Mouse (Mus musculus): ENCODE results near the gene Ldhc. TPM values are rescaled to one million over a fixed set of nuclear protein-coding genes. Genes with fewer than 3 reads are reported as not detected.

The Ldhc gene
- polyA plus RNA-seq, 1 experiment from 2014 or later, result 0.11 TPM

- 68% methylated on average over 3 of the region's 3 CpGs for WGBS
- TF ChIP-seq EP300 (IDR thresholded peaks at IDR 0.05) (no peak), CTCF (IDR thresholded peaks at IDR 0.05) (no peak)
- DNase-seq (ENCODE audit: low spot score), result no peak
Measured at GRCm38 (mm10) chr7:46883304-46883703, 22.3 kb downstream of the Ldhc start.

GRCm38 (mm10) chr7:46895511-46895910 lies 34.5 kb downstream of the Ldhc start:
- no peak overlapping the region for H3K9ac ChIP-seq (replicated peaks; ENCODE audit: low read depth)
- 75% methylated on average over 3 of the region's 3 CpGs for WGBS
- no peaks in the 10 kb centered on the region for H3K9me3 ChIP-seq (ENCODE audit: low read length)
- no peaks in the 10 kb centered on the region for H3K27me3 ChIP-seq (replicated peaks; ENCODE audit: insufficient read depth, low read length)
- H3K4me1 ChIP-seq (ENCODE audit: insufficient read depth, low read depth, low read length), result no peaks in the 10 kb centered on the region
- no peak overlapping the region for H3K4me2 ChIP-seq (replicated peaks; ENCODE audit: low read depth, low read length)
- no peak for TF ChIP-seq CTCF (IDR thresholded peaks at IDR 0.05)
- TF ChIP-seq EP300 (IDR thresholded peaks at IDR 0.05), result no peak
- no peak overlapping the region for H3K27ac ChIP-seq (ENCODE audit: low read length)
- ATAC-seq (no peak), DNase-seq (ENCODE audit: low spot score) (no peak)
- no peak overlapping the region for H3K4me3 ChIP-seq (ENCODE audit: low read depth, low read length)
- H3K36me3 ChIP-seq (ENCODE audit: insufficient read depth, low read length), result peaks cover 44% of the 10 kb centered on the region

More at GRCm38 (mm10) chr7:46883304-46883703, 22.3 kb downstream of the Ldhc start:
- ATAC-seq, result no peak
- Histone ChIP-seq H3K4me1 (ENCODE audit: insufficient read depth, low read depth, low read length) (no peaks in the 10 kb centered on the region), H3K4me3 (ENCODE audit: low read depth, low read length) (no peak overlapping the region), H3K27ac (ENCODE audit: low read length) (no peak overlapping the region), H3K27me3 (replicated peaks; ENCODE audit: insufficient read depth, low read length) (no peaks in the 10 kb centered on the region), H3K9me3 (ENCODE audit: low read length) (no peaks in the 10 kb centered on the region), H3K9ac (replicated peaks; ENCODE audit: low read depth) (no peak overlapping the region), H3K4me2 (replicated peaks; ENCODE audit: low read depth, low read length) (no peak overlapping the region), H3K36me3 (ENCODE audit: insufficient read depth, low read length) (peaks cover 3% of the 10 kb centered on the region; the same call in 1 of the 2 replicates)

DNA sequence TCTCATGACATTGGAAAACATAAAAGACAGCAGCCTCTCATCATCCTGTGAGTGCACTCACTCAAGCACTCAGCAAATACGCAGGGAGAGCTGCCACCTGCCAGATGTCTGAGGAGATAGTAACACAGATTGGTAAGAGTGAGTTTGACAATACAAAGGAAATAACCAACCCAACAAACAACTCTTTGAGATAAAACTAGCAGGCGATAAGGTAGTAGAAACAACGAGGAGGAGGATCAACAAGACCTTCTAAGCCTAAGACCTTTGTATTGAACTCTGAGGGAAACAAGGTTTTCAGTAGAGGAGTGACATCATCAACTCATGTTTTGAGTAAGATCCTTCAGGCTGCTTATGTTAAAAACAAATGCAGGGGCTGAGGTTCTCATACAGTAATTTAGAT lies 38.3 kb downstream of the Ldhc start:
- WGBS, result 71% methylated on average over 3 of the region's 3 CpGs
- no peak overlapping the region for H3K9ac ChIP-seq (replicated peaks; ENCODE audit: low read depth)
- H3K27ac ChIP-seq (ENCODE audit: low read length), result no peak overlapping the region
- no peak for DNase-seq (ENCODE audit: low spot score)
- TF ChIP-seq CTCF (IDR thresholded peaks at IDR 0.05), result no peak
- no peak for TF ChIP-seq EP300 (IDR thresholded peaks at IDR 0.05)
- no peak for ATAC-seq
- H3K9me3 ChIP-seq (ENCODE audit: low read length), result no peaks in the 10 kb centered on the region
- no peak overlapping the region for H3K4me2 ChIP-seq (replicated peaks; ENCODE audit: low read depth, low read length)
- H3K4me1 ChIP-seq (ENCODE audit: insufficient read depth, low read depth, low read length), result no peaks in the 10 kb centered on the region
- H3K4me3 ChIP-seq (ENCODE audit: low read depth, low read length), result no peak overlapping the region
- H3K27me3 ChIP-seq (replicated peaks; ENCODE audit: insufficient read depth, low read length), result no peaks in the 10 kb centered on the region
- H3K36me3 ChIP-seq (ENCODE audit: insufficient read depth, low read length), result peaks cover 44% of the 10 kb centered on the region

- Histone ChIP-seq H3K9me3 (ENCODE audit: low read length) (no peaks in the 10 kb centered on the region), H3K36me3 (ENCODE audit: insufficient read depth, low read length) (peaks cover 33% of the 10 kb centered on the region), H3K4me1 (ENCODE audit: insufficient read depth, low read depth, low read length) (no peaks in the 10 kb centered on the region), H3K9ac (replicated peaks; ENCODE audit: low read depth) (no peak overlapping the region), H3K27me3 (replicated peaks; ENCODE audit: insufficient read depth, low read length) (no peaks in the 10 kb centered on the region), H3K27ac (ENCODE audit: low read length) (no peak overlapping the region), H3K4me3 (ENCODE audit: low read depth, low read length) (no peak overlapping the region), H3K4me2 (replicated peaks; ENCODE audit: low read depth, low read length) (no peak overlapping the region)
- DNase-seq (ENCODE audit: low spot score), result no peak
- WGBS, result 92% methylated on average over 3 of the region's 3 CpGs
- no peak for ATAC-seq
- TF ChIP-seq CTCF (IDR thresholded peaks at IDR 0.05) (no peak), EP300 (IDR thresholded peaks at IDR 0.05) (no peak)
Measured at GRCm38 (mm10) chr7:46911250-46911649, 50.2 kb downstream of the Ldhc start.

DNA sequence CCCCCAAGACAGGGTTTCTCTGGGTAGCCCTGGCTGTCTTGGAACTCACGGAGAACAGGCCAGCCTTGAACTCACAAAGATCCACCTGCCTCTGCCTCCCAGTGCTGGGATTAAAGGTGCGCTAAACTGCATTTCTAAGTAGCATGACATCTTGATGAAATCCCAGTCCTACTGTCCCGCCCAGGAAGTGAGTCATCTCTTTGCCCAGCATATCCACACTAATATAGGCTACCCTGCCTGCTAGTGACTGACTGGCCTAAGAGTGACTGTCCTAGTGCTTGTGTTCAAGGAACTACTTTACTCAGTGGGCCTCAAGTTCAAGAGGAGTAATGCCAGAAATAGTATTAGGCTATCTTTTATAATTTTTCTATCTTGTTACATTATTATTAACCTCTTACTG lies 55.4 kb downstream of the Ldhc start:
- Histone ChIP-seq H3K27ac (ENCODE audit: low read length) (no peak overlapping the region), H3K27me3 (replicated peaks; ENCODE audit: insufficient read depth, low read length) (no peaks in the 10 kb centered on the region), H3K4me3 (ENCODE audit: low read depth, low read length) (no peak overlapping the region), H3K9ac (replicated peaks; ENCODE audit: low read depth) (no peak overlapping the region), H3K9me3 (ENCODE audit: low read length) (no peaks in the 10 kb centered on the region), H3K4me2 (replicated peaks; ENCODE audit: low read depth, low read length) (no peak overlapping the region), H3K36me3 (ENCODE audit: insufficient read depth, low read length) (peaks cover 7% of the 10 kb centered on the region; the same call in 1 of the 2 replicates), H3K4me1 (ENCODE audit: insufficient read depth, low read depth, low read length) (peaks cover 6% of the 10 kb centered on the region; the same call in 1 of the 2 replicates)
- 87% methylated on average over 3 of the region's 3 CpGs for WGBS
- no peak for ATAC-seq
- TF ChIP-seq CTCF (IDR thresholded peaks at IDR 0.05) (no peak), EP300 (IDR thresholded peaks at IDR 0.05) (no peak)
- no peak for DNase-seq (ENCODE audit: low spot score)

DNA sequence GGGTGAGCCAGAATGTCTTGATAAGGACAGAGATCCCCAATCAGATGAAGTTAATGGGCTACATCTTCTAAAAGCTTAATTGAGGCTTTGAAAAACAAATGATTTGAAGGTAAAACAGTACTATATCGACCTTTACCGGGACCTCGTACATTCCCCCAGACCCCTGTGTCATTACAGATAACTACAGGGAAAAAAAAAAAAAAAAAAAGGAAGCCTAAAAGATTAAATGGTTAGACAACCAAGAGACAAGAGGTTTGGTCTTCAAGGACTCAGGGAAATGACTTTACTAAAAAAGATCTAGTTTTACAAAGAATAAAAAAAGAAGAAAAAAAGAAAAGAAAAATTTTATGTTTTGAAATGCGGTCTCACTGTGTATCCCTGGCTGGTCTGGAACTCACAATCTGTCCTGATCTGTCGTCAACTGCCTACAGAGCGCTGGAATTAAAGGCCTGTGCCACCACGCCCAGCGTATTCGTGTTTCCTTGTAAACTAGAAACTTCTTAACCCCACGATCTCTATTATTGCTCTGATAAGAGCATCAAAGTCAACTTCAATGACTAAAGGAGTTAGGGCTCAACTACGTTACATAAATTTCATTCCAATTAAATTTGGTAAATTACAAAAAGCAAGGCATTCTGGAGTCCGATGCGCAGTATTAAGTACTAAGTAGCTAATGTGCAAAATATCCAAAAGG lies 57.8 kb downstream of the Ldhc start:
- H3K4me2 ChIP-seq (replicated peaks; ENCODE audit: low read depth, low read length), result peak overlapping the region; percentile 54
- no peak for ATAC-seq
- peak overlapping the region; percentile 86 for H3K4me3 ChIP-seq (ENCODE audit: low read depth, low read length)
- H3K9ac ChIP-seq (replicated peaks; ENCODE audit: low read depth), result peak overlapping the region; percentile 82
- 9% methylated on average over 13 of the region's 13 CpGs for WGBS
- H3K27ac ChIP-seq (ENCODE audit: low read length), result peak overlapping the region; percentile 96
- no peaks in the 10 kb centered on the region for H3K27me3 ChIP-seq (replicated peaks; ENCODE audit: insufficient read depth, low read length)
- peaks cover 6% of the 10 kb centered on the region; the same call in 1 of the 2 replicates for H3K4me1 ChIP-seq (ENCODE audit: insufficient read depth, low read depth, low read length)
- no peaks in the 10 kb centered on the region for H3K9me3 ChIP-seq (ENCODE audit: low read length)
- TF ChIP-seq CTCF (IDR thresholded peaks at IDR 0.05) (no peak), EP300 (IDR thresholded peaks at IDR 0.05) (no peak)
- no peaks in the 10 kb centered on the region for H3K36me3 ChIP-seq (ENCODE audit: insufficient read depth, low read length)
- peak; percentile 21 for DNase-seq (ENCODE audit: low spot score)
